Comparison of ENCODE assay signal across 9 mouse cellular contexts in genomic region chr11:117783089-117783488, GRCm38 (mm10). TPM values are rescaled to one million over a fixed set of nuclear protein-coding genes. Genes with fewer than 3 reads are reported as not detected.
DNase-seq lines count a peak whose midpoint lies in the region; ATAC-seq lines count a peak whose summit lies in the region.
"Had no signal": no experiment of that assay in that cellular context is flagged by ENCODE, and none has a peak within 500 bp of the region (broad histone marks: within the 10 kb centered on the region; RNA-seq: fewer than 3 reads in every experiment).

No protein-coding gene starts in this region.

- peak overlapping the region; percentile 96 for H3K27ac ChIP-seq in heart, embryonic 11.5 days (ENCODE audit: low read depth, low read length)

- H3K4me2 ChIP-seq in heart, embryonic 11.5 days, result peak overlapping the region; percentile 99

- no peaks in the 10 kb centered on the region for H3K36me3 ChIP-seq in heart, embryonic 11.5 days (ENCODE audit: control insufficient read depth, insufficient read depth, low read length)

- H3K4me1 ChIP-seq in heart, embryonic 11.5 days (ENCODE audit: control insufficient read depth, insufficient read depth, low read length), result peaks cover 46% of the 10 kb centered on the region

- peak; percentile 47 for DNase-seq in urinary bladder, postnatal 25 days (ENCODE audit: low spot score)
- DNase-seq in urinary bladder, postnatal 36 days (ENCODE audit: low spot score in 2 of 2), result no peak
- peak; percentile 83 for DNase-seq in embryo, embryonic 10.5 days (ENCODE audit: low spot score)
- peak; percentile 75 for DNase-seq in kidney, postnatal 14 days
- peak; percentile 75 for DNase-seq in lung, postnatal 14 days
- peak; percentile 74 to 78 for DNase-seq in spleen, adult 18-20 months

- H3K9ac ChIP-seq in heart, embryonic 11.5 days (ENCODE audit: low read depth, low read length), result peak overlapping the region; percentile 74

- H3K9me3 ChIP-seq in heart, embryonic 11.5 days (replicated peaks; ENCODE audit: control insufficient read depth, low read length), result no peaks in the 10 kb centered on the region

- peak overlapping the region; percentile 52 for H3K4me3 ChIP-seq in heart, embryonic 11.5 days (ENCODE audit: low read depth, low read length)

- no peak for ATAC-seq in heart, embryonic 11.5 days (replicated peaks; ENCODE audit: insufficient number of reproducible peaks, low FRiP score, low TSS enrichment)
- no peak for ATAC-seq in megakaryocyte-erythroid progenitor cell, adult 5-6 weeks (replicated peaks; ENCODE audit: low FRiP score, low TSS enrichment, poor library complexity, severe bottlenecking)

- peaks cover 17% of the 10 kb centered on the region for H3K27me3 ChIP-seq in heart, embryonic 11.5 days (ENCODE audit: control insufficient read depth, insufficient read depth, low read length)

- 3% methylated on average over 30 of the region's 31 CpGs for WGBS in heart, embryonic 11.5 days (ENCODE audit: insufficient replicate concordance)

RNA-seq across cellular contexts. Expression of gene Tmc6, which starts 1.1 kb away (rescaled TPM):
- 23.8 and 26.2 TPM in 2 replicates for polyA plus RNA-seq in heart, embryonic 11.5 days (2014; fragmentation: Nextera tagmentation; extraction: Ambion mirVana)
- 101 and 172 TPM in 2 replicates for total RNA-seq in megakaryocyte-erythroid progenitor cell, adult 5-6 weeks (2014; fragmentation: Nextera tagmentation)
- 13.6 and 39.7 TPM in 2 replicates for total RNA-seq in megakaryocyte-erythroid progenitor cell, adult 5-6 weeks (2017)

RNA-seq across cellular contexts. Expression of gene Tmc8, which starts 1.2 kb away (rescaled TPM):
- polyA plus RNA-seq in heart, embryonic 11.5 days (2014; fragmentation: Nextera tagmentation; extraction: Ambion mirVana), result 4.4 and 4.5 TPM in 2 replicates
- 16.2 and 38.2 TPM in 2 replicates for total RNA-seq in megakaryocyte-erythroid progenitor cell, adult 5-6 weeks (2014; fragmentation: Nextera tagmentation)
- total RNA-seq in megakaryocyte-erythroid progenitor cell, adult 5-6 weeks (2017), result 7.3 and 11.3 TPM in 2 replicates

RNA-seq across cellular contexts. Expression of gene 6030468B19Rik, which starts 14.4 kb away (rescaled TPM):
- polyA plus RNA-seq in heart, embryonic 11.5 days (2014; fragmentation: Nextera tagmentation; extraction: Ambion mirVana), result 3.2 and 3.9 TPM in 2 replicates
- 5.8 and 6.8 TPM in 2 replicates for total RNA-seq in megakaryocyte-erythroid progenitor cell, adult 5-6 weeks (2014; fragmentation: Nextera tagmentation)
- total RNA-seq in megakaryocyte-erythroid progenitor cell, adult 5-6 weeks (2017), result 1.8 and 4.2 TPM in 2 replicates
- polyA plus RNA-seq: gonadal fat pad, adult 2 months had no signal

RNA-seq across cellular contexts. Expression of gene Gm20708, which starts 26.4 kb away (rescaled TPM):
- polyA plus RNA-seq in heart, embryonic 11.5 days (2014; fragmentation: Nextera tagmentation; extraction: Ambion mirVana), result 0.34 and 0.62 TPM in 2 replicates
- 0.45 and 7.0 TPM in 2 replicates for total RNA-seq in megakaryocyte-erythroid progenitor cell, adult 5-6 weeks (2014; fragmentation: Nextera tagmentation)
- total RNA-seq in megakaryocyte-erythroid progenitor cell, adult 5-6 weeks (2017), result 3.5 TPM in 1 of 2 replicates, not detected in the other

RNA-seq across cellular contexts. Expression of gene Syngr2, which starts 26.4 kb away (rescaled TPM):
- polyA plus RNA-seq in heart, embryonic 11.5 days (2014; fragmentation: Nextera tagmentation; extraction: Ambion mirVana), result 78.7 and 79.2 TPM in 2 replicates
- 166 and 173 TPM in 2 replicates for total RNA-seq in megakaryocyte-erythroid progenitor cell, adult 5-6 weeks (2014; fragmentation: Nextera tagmentation)
- total RNA-seq in megakaryocyte-erythroid progenitor cell, adult 5-6 weeks (2017), result 83.2 and 116 TPM in 2 replicates

Comparison
In these comparisons a context has a peak if more than half of its experiments do, and no peak if none do; other contexts are left out.
1. DNase-seq: peak in urinary bladder, postnatal 25 days (single experiment), embryo, embryonic 10.5 days (single experiment), kidney, postnatal 14 days (single experiment), lung, postnatal 14 days (single experiment) and spleen, adult 18-20 months (2 of 2); none in urinary bladder, postnatal 36 days (0 of 2).